Mouse (Mus musculus) MEL-GATA-1-ER (cell line): Measurements from ENCODE around the gene 4931428F04Rik.
"Not testable (repeated sequence)": the region's sequence is repeated elsewhere in the genome, so short reads cannot be mapped to it uniquely, and the experiment has no call there.

ENCODE experiments used
- DNase-seq: peaks from one replicate; pipeline ENCODE4 v3.0.0-alpha.2; 2012; ENCODE audit warnings: low read depth; ENCODE audit errors: extremely low read depth

Gene 4931428F04Rik

GRCm38 (mm10) chr8:105263244-105263912 is 26.3 kb downstream of the 4931428F04Rik start:
- peak; percentile 40 for DNase-seq

GRCm38 (mm10) chr8:105261326-105261980 is 28.2 kb downstream of the 4931428F04Rik start:
- peak; percentile 54 for DNase-seq

DNA sequence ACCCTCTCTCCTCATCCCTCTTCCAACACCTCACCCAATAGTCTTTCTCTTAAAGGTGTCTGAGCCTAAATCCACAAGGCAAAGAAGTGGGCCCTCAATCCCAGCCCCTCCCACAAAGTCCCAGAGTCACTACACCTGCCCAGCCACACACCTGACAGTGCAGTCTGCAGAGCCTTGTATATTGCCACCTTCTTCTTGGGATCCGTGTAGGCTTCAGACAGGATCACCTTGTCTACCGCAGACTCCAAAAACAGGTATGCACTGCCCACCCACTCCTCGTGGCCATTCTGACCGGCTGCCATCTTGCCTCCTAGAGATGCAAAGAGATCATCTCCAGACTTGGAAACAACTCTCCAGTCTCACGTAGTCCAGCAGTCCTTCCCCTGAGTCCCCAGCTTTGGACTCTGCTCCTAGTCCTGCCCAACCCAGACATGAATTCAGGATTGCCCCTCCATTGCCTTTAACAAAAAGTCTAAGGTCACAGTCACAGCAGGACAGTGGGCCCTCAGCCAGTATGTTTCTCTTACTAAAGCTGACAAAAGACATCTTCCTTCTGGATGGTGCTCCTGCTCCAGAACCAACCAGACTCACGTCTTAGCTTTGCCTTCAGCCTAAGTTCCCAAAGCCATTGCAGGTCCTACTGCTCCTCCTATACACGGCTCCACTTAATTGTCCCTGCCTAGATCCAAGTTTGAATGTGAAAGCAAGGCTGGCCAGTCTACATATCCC is 29.1 kb downstream of the 4931428F04Rik start:
- DNase-seq, result no peak

GRCm38 (mm10) chr8:105259721-105260320 is 29.8 kb downstream of the 4931428F04Rik start:
- DNase-seq, result no peak

DNA sequence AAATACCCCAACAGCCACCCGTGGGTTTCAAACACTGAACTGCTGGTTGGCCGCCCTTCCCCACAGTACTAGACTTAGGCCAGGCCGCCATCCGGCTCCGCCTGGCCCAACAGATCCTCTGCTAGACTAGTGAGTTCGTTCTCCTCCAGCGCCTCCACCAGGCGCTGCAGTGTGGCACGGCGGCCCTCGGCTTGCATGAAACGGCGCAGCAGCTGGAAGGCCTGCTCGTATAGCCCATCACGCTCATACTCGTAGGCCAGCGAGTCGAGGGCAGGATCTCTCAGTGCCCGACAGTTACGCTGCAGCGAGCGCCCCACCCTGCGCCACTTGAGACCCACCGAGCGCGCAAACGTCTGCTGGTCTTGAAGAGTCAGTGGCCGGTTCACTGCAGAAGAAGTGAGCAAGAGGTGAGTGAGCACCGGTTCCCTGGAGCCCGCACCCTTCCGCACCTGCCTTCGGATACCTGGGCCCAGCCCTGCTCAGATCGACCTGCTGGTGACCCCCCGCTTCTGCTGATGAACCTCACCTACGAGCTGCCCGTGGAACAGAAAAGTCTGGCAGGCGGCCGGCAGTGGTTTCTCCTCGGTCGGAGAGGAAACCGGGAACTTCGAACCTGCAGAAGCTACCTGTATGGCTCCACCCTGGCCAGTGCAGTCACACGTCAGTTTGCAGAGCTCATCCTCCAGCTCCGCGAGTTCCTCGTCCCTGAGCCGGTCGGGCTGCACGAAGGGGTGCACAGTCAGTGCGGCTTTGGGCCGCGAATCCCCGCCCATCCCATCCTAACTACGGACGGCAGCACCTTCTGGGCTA is 30.5 kb downstream of the 4931428F04Rik start:
- no peak for DNase-seq

- DNase-seq, result no peak
Measured at GRCm38 (mm10) chr8:105257318-105258114, 32.1 kb downstream of the 4931428F04Rik start.

GRCm38 (mm10) chr8:105254966-105255350 is 34.7 kb downstream of the 4931428F04Rik start, which contains the start of gene B3gnt9:
B3gnt9 (minus strand) TSS chr8:105255153.
- DNase-seq, result peak; percentile 42

DNA sequence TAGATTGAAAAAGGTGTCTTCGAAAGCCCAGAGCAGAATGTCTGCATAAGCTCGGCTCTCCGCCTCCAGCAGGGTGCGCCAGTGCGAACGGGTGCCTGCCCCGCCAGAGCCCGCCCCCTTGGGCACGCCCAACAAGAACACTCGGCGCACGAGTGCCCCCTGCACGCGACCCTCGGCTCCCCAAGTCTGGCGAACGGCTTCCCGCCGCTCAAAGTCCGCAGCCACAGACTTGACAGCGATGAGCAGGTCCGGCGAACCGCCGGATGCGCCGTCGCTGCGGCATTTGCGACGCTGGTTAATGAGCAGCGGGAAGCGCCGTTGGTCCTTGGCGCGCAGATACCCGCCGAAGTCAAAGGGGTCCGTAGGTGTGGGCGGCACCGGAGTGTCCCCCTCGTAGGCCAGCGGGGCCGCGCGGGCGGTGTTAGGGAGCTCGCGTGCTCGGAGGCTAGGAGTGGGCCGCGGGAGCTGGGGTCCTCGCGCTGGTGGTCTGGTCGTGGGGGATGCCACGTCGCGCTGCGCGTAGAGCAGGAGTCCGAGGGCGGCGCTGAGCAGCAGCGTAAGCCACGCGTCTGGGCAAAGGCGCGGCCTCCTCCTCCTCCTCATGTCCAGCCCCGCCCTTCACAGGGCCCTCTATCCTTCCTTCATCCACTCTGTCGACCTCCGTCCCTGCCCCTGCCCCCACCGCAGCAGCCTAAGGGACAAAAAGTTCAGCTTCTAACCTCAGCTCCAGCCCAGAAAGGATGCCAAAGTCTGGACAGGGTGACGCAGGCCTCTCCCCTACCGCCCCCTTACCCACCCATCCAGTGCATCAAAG is 35.3 kb downstream of the 4931428F04Rik start:
- peak; percentile 54 for DNase-seq

GRCm38 (mm10) chr8:105253766-105254151 is 35.9 kb downstream of the 4931428F04Rik start:
- no peak for DNase-seq

DNA sequence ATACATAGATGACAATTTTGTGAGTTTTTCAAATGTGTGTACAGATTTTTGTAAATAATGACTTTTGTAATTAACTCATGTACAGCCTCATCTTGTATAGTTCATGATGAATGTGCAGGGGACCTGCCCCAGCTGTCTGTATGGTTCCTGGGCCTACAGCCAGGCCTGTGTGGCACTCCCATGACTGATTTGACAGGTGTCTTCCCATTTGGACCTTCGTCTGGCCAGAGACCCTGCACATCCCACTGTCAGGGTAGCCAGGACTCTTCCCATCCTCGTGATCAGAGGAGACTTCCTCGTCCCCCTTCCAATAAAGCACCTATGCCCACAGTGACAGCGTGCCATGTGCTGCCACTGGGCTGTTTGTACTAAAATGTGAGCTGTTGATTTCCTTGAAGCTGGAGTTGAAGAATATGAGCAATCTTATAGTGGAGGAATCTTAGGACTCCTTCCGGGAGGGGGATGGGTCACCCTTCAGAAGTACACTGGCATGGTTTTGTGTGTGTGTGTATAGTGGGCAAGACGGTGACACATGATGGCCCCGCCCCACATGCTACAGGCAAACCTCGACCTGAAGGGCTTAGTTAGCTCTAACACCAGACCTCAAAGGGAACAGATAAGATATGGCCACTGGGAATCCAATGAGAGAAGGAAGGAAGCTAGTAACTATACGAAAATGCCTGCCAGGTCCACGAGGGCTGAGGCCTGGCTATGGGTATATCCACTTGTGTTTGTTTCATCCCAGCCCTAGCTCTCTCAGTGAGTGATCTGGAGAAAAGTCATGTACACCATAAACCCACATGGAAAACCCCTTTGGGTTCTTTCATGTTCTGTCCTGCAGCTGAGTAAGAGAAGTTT is 36.8 kb downstream of the 4931428F04Rik start:
- no peak for DNase-seq

- DNase-seq, result no peak
Measured at GRCm38 (mm10) chr8:105251954-105252353, 37.7 kb downstream of the 4931428F04Rik start.

DNA sequence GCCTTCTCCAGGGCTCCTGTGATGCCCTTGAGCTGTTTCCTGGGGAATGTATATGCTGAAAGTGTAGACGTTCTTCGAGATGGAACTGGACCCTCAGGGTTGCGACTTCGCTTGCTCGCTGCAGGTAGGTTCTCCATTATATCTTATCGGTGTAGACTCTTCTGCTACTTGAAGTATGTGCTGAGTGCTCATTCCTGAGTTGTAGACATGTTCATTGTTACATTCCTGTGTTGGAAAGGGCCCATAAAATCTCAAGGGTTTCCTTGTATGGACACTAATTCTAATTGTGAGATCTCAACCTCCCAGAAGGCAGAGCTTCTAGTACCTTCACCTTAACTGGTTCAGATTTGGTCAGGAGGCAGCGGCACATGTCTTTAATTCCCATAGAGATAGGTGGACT is 48.6 kb downstream of the 4931428F04Rik start:
- DNase-seq, result no peak

DNA sequence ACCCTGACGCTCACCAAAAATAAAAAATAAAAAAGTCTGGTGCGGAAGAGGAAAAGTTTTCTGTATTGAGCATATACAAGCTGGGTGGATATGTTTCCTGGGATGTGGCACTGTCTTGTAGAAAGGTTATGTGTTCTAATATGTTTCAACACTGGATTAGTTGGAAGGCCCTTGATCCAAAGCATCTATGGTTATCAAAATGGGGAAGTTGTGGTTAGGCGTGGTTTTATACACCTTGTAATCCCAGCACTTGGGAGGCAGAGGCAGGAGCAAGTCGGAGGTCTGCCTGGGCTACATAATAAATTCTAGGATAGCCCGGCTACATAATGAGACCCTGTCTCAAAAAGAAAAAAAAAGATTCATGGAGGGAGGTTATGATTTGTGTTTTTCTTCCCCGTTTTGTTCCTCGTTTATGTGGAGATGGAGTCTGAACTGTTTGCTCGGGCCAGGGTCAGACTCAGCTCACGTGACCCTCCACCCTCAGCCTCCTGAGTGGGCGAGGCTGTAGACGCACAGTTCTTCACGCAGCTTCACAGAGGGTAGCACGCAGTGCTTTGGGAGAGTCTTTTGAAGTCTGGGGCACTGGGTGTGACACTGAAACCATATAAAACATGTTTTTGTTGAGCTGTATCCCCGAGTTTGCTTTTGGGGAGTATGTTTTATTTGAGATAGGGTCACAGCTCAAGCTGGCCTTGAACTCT is 52.1 kb downstream of the 4931428F04Rik start:
- DNase-seq, result peak; percentile 60

DNA sequence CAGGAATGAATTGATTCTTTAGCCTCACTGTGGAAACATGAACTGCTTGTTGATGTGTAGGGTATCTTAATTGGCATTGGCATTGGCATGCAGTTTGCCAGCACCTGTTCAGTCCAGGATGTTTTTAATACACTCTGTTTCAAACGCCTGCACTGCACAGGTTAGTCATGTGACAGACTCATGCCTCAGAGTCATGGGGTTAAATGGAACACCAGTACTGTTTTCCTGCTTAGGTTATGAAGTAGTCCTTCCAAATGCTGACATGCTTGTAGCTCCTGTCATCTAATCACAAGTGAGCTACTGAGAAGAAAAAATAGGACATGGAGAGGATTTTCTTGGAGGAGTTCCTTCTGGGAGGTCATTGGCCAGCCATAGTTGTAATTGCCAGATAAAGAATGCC is 54.5 kb downstream of the 4931428F04Rik start:
- DNase-seq, result no peak

DNA sequence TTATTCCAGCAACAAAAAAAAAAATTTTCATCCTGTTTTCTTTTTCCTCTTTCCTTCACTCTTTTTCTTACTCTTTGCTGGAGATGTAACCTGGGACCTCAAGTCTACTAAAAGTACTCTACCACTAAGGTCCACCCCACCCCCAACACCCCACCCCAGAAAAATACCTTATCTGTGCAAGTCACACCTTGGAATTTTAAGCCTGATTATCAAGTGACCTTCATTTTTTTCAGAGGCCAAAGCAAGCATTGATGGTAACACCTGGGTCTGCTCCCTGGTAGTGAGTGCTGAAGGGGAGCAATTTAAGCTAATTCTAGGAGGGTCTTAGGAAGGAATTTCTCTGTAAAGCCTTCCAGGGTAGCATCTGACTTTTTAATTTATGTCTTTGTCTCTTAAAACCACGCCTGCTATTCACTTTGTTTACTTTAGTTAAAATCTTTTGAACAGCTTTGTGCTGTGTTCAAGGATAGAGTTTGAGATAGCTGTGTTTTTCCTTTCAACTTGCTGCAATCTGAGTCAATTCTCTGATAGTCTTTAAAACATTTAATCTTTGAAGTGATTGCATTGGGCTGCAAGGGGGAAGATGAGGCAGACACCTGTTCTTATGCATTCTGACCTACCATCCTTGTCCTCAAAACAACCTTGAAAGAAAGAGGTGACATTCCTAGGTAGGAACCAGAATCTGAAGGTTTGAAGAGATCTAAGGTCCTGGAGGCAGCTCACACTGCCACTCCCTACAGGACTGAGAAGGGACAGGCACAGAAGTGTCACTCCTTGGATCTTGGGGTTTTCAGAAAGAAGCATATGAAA is 56.3 kb downstream of the 4931428F04Rik start:
- no peak for DNase-seq

DNA sequence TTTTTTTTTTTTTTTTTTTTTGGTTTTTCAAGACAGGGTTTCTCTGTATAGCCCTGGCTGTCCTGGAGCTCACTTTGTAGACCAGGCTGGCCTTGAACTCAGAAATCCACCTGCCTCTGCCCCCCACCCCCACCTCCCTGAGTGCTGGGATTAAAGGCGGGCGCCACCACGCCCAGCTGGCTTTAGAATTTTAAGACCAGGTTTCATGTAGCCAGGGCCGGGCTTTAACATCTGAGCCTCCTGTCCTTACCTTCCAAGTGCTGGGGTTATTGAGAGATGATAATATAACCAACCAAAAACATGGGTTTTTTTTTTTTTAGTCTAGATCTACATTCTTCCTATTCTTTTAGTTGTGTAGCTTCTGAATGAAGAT is 57.4 kb downstream of the 4931428F04Rik start:
- not testable (repeated sequence) for DNase-seq
